Mouse (Mus musculus): Measurements from ENCODE around the gene Pi4ka.

Pi4ka gene

GRCm38 (mm10) chr16:17331855-17332254 is 74.3 kb downstream of the Pi4ka start:
- DNase-seq: no peak

DNA sequence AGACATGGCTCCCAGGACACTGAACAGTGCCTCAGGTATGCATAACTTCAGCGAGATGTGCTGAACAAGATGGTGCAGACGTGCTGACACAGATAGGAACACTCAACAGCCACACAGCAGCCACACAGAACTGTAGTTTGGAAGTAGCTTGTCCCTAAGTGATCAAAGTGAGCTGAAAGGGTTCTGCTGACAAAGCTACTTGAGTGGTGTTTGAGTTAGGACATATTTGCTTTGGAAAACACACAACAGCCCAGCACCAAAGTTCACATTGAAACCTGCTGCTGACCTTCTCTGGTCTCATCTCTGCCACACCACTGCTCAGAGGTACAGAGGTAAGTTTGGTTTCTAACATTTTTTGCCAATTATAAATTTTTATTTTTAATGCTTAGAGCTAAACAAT is 75.0 kb downstream of the Pi4ka start, which contains the start of gene Serpind1:
Gene Serpind1 (plus strand): TSS at position 256 of the 400 bp plus-strand sequence.
- DNase-seq: no peak

GRCm38 (mm10) chr16:17329848-17330570 is 76.1 kb downstream of the Pi4ka start:
- DNase-seq: no peak

DNA sequence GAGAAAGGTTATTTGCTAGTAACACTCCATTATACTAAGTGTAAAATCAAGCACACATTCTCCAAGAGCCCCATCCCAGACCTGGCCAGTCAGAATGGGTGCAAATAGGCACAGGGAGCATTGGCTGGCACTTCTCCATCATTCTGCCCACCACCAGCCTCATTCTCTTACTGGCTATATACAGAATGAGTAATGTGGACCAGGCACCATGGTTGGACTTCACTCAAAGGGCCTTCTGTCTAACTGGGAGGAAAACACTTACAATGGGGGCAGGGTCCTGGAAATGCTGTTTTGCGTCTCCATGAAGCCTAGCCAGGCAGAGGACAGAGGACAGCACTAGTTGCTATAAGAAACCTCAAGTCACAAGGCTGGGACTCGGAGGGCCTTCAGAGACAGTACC is 80.0 kb downstream of the Pi4ka start:
- DNase-seq: no peak

DNA sequence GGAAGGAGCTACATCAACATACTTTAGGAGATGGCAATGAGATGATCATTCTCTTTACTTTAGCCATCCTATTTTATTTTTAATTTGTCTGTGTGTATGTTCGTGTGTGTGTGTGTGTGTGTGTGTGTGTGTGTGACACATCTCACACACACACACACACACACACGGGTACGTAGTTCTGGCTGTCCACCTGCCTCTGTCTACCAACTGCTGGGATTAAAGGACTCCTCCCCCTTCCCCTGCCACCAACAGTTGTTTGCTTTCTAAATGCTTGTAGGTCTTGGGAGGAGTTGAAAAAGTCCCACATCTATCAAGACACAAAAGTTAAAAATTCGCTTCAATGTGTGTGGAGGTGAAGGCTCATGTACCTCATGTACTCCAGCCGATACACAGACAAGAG is 81.4 kb downstream of the Pi4ka start:
- no peak for DNase-seq

DNA sequence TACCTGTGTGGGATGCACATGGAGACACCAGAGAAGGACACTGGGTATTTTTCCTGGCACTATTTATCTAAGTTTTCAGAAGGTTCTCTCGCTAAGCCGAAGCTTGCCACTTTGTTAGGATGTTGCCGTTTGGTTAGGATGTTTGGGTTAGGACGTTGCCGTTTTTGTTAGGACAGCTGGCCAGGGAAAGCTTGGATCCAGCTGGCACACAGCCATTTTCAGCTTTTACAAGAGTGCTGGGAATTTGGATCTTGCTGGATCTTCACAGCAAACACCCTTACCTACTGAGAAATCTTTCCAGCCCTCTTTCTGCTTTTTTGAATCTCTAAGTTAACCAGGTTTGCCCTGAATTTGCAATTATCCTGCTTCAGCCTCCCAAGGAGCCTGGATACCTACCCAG is 84.6 kb downstream of the Pi4ka start:
- DNase-seq: no peak

DNA sequence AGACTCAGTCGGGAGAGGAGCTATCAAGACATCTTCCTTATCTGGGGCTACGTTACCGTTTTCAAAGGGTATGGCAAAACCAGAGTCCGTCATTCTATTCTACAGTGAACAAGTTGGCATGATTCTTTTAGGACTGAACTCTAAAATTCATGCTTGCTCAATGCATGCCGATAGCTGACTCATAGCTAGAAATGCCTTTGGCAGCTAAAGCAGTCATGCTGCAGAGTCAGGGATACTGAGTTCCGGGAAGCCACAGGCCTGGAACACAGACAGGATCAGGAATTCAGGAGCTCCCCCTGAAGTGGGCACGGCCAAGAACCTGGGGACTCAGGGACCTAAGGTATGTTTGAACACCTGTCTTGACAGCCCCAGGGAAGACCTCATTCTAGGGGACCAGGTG is 89.6 kb downstream of the Pi4ka start:
- no peak for DNase-seq

DNA sequence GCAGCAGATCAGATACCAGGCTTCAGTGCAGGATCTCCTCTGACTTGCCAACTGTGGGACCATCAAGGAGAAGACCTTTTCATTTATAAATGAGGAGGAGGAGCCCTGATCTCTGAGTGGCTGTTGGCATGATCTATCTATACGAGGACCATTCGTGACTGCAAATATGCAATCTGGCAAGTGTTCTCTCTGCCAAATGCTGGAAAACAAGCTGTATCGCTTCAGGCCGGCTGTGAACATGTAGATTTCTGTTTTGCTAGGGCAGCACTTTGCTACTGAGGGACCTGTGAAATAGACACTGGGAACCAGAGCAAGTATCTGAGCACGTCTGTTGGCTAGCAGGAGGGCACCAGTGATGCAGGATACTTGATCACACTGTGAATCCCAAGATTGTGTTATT is 93.6 kb downstream of the Pi4ka start:
- DNase-seq: no peak

- DNase-seq: no peak
Observed at GRCm38 (mm10) chr16:17309036-17309435, 97.1 kb downstream of the Pi4ka start.

- no peak for DNase-seq
Observed at GRCm38 (mm10) chr16:17307461-17307860, 98.7 kb downstream of the Pi4ka start.

GRCm38 (mm10) chr16:17303521-17304245 is 102.4 kb downstream of the Pi4ka start:
- DNase-seq: no peak

DNA sequence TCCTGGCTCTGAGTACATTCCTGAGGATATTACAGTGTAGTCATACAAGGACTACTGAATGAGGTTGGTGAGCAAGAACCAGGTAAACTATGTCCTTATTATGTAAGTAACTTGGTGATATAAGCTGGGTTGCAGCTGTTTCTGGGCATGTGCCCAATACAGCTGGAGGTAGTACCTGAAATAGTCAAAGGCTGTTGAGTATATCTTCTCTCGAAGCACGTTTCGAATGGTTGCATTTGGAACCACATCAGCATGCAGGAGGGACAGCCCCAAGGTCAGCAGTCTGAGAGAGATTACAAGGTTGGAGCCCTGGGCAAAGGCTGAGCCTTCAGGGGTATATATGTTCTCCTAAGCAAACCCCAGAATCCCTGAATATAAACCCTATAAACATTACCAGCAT is 105.3 kb downstream of the Pi4ka start:
- DNase-seq: no peak

- DNase-seq: peak; percentile 39
Observed at GRCm38 (mm10) chr16:17292751-17293150, 113.4 kb downstream of the Pi4ka start.

GRCm38 (mm10) chr16:17291016-17291415 is 115.1 kb downstream of the Pi4ka start:
- no peak for DNase-seq

DNA sequence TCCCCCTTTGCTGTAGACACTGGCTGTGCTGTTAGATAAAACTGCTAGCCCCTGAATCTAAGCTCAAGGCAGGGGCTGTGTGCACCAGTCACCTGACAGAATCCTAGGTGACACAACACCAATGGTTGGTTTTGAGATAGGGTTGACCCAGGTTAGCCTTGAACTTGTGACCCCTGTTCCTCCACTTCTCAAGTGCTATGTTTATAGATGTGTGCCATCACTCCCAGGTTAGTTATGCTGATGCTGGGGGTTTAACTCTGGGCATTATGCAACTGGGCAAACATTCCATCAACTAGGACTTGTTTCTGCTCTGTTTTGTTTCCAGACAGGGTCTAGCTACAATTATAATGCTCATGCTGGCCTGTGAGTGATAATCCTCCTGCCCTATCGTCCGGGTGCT is 119.0 kb downstream of the Pi4ka start:
- no peak for DNase-seq

DNA sequence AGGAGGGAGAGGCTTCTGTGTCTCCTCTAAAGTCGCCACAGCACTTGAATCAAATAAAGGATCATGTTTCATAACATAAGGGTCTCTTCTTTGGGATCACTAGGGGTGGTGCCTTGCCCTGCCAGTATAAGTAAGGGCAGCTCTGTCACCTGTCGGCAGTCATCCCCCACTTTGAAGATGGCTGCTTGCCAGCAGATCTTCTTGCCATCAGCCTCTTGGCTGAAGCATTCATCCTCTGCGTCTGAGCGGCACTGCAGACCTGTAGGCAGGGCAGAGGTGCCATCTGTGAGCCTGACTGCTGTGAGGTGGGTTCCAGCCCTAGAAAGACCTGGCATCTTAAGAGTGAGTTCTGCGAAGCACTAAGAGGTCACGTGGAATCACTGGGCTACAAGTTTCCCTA is 123.0 kb downstream of the Pi4ka start:
- DNase-seq: no peak

DNA sequence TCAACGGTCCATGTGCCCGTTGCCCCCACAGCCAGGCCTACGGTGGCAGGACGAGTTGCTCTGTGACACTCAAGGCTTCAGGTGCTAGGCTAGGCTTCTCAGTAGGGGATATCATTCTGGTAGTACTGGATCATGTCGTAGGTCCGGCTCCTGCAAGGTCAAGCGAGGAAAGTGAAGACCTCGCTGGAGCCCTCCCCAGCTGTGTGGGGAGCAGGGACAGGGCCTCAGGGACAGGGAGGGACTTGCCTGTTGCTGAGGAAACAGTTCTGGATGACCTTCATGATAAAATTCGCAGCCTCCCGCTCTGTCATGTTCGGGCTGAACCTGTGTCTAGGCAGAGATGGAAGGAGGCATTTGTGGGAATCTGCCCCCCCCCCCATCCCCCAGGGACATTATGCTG is 125.6 kb downstream of the Pi4ka start:
- no peak for DNase-seq

DNA sequence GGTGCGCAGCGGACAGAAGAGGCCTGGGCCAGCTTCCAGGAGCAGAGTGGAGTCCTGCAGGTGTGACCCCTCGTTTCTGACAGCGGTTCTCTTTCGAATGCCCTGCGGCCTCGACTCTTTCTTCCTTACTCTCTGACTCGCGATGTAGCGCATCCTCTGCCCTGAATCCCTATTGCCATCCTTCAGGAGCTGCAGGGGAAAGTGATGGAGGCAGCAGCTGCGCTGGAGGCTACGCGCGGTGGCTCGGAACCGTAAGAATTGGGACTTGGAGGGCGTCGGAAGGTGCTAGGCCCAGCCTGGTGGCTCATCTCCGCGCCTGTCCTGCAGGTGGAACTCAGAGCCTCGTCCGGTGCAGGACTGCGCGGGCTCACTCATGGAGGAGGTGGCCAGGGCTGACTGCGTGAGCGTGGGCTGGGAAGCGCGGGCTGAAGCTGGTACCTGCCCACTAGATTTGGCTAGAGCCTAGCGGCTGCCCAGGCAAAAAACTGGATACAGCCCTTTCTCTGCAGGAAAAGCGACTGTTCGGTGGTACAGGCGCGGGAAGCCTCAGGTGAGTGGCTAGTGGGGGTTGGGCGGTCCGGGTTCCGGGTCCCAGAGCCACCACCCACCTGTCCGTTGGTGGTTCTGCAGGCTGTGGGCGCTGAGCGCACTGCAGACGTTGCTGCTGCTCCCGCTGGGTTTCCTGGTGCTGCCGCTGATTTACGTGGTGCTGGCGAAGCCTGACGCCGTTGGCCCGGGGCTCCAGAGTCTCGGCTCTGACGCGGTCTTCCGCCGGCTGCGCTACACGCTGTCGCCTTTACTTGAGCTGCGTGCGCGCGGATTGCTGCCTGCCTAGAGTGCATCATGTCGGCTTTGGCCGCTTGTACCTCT is 128.5 kb downstream of the Pi4ka start:
- peak; percentile 44 for DNase-seq

- peak; percentile 82 for DNase-seq
Observed at GRCm38 (mm10) chr16:17276164-17277151, 129.7 kb downstream of the Pi4ka start.

GRCm38 (mm10) chr16:17275721-17276120 is 130.4 kb downstream of the Pi4ka start, which contains the start of gene Tmem191c:
TSS of gene Tmem191c (plus strand) at chr16:17276077.
- no peak for DNase-seq

DNA sequence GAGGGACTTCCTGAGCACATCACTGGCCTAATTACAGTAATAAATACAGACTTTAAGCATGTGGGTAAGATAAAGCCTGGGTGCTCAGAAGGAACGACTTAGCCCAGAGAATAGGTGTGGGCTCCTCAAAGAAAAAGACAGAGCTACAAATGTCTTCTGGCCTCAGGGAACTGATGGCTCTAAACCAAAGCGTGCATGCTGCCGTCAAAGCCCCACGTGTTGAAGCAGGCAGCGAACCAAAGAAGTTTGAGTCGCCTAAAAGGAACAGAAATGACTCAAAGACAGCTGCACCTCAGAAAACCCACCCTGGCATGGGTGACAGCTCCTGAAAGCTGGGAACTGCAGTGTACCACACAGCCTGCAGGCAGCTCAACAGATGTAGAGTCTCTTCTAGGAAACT is 134.3 kb downstream of the Pi4ka start:
- no peak for DNase-seq

GRCm38 (mm10) chr16:17271124-17271523 is 135.0 kb downstream of the Pi4ka start:
- DNase-seq: no peak
